12 mouse cellular contexts compared by ENCODE assay signal in genomic region chr14:11642977-11643376, GRCm38 (mm10).
DNase-seq lines count a peak whose midpoint lies in the region.
"Had no signal": no experiment of that assay in that cellular context is flagged by ENCODE, and none has a peak within 500 bp of the region (broad histone marks: within the 10 kb centered on the region; RNA-seq: fewer than 3 reads in every experiment).

No protein-coding gene starts in this region.

- H3K4me1 ChIP-seq in heart, embryonic 10.5 days: 0 out of 2 replicates have a peak, but pooled peaks cover 2% of the 10 kb centered on the region
- H3K4me1 ChIP-seq: liver, embryonic 13.5 days had no signal

- H3K4me3 ChIP-seq in heart, embryonic 10.5 days: no peak overlapping the region
- H3K4me3 ChIP-seq: liver, embryonic 13.5 days; midbrain, embryonic 10.5 days had no signal

- H3K9me3 ChIP-seq in heart, embryonic 10.5 days: no peaks in the 10 kb centered on the region
- H3K9me3 ChIP-seq: liver, embryonic 13.5 days; midbrain, embryonic 10.5 days had no signal

- no peaks in the 10 kb centered on the region for H3K36me3 ChIP-seq in heart, embryonic 10.5 days
- H3K36me3 ChIP-seq: liver, embryonic 13.5 days; midbrain, embryonic 10.5 days had no signal

- peak; percentile 23 to 54 for DNase-seq in heart, adult 9 months (ENCODE audit: low spot score in 2 of 2)
- no peak for DNase-seq in heart, embryonic 10.5 days (ENCODE audit: low spot score)
- DNase-seq in ovary, adult 18-20 months (ENCODE audit: low spot score): peak; percentile 53
- DNase-seq in ovary, postnatal 10 days (ENCODE audit: low spot score): no peak
- peak; percentile 65 to 73 for DNase-seq in cerebellum, postnatal 10 days
- peak; percentile 50 to 68 for DNase-seq in kidney, postnatal 36 days
- DNase-seq in Muller cell, postnatal 12 days (ENCODE audit: inconsistent ontology term): no peak
- no peak for DNase-seq in spleen, adult 18-20 months
- DNase-seq: liver, embryonic 13.5 days; right cerebral cortex, postnatal 25 days had no signal

- no peaks in the 10 kb centered on the region for H3K27me3 ChIP-seq in heart, embryonic 10.5 days (ENCODE audit: insufficient read depth, poor library complexity, severe bottlenecking)
- H3K27me3 ChIP-seq: CH12.LX; liver, embryonic 13.5 days had no signal

- 98% methylated on average over 1 of the region's 1 CpGs for WGBS in heart, embryonic 10.5 days

- H3K27ac ChIP-seq in heart, embryonic 10.5 days: no peak overlapping the region
- H3K27ac ChIP-seq: liver, embryonic 13.5 days; midbrain, embryonic 10.5 days had no signal

Comparison
In these comparisons a context has a peak if more than half of its experiments do, and no peak if none do; other contexts are left out.
1. DNase-seq: peak in heart, adult 9 months (2 of 2), ovary, adult 18-20 months (single experiment), cerebellum, postnatal 10 days (2 of 2) and kidney, postnatal 36 days (2 of 2); none in heart, embryonic 10.5 days (single experiment), ovary, postnatal 10 days (single experiment), Muller cell, postnatal 12 days (single experiment) and spleen, adult 18-20 months (0 of 2).